Mouse (Mus musculus) monocyte, adult 5-6 weeks (primary cell): ENCODE measurements around the gene Pcyox1. TPM values are rescaled to one million over a fixed set of nuclear protein-coding genes. Genes with fewer than 3 reads are reported as not detected.
"Not testable (repeated sequence)": the region's sequence is repeated elsewhere in the genome, so short reads cannot be mapped to it uniquely, and the experiment has no call there.

Experiments
- ATAC-seq: fragments of 153-309, 156-312 bp; replicated peaks from 2 replicates; pipeline ENCODE4 v1.8.0; 2017; ENCODE audit warnings: mild to moderate bottlenecking; ENCODE audit not compliant: low TSS enrichment, insufficient number of reproducible peaks, severe bottlenecking, poor library complexity, low FRiP score
- total RNA-seq: library from RNA; stranded (forward); fragments of 200-1000, 200-491, 200-594 nt; gene quantifications from 3 replicates; pipeline ENCODE4 v1.2.3, GENCODE M21; 2017

Pcyox1 gene
- total RNA-seq, 1 experiment from 2014 or later = 31.6 TPM

DNA sequence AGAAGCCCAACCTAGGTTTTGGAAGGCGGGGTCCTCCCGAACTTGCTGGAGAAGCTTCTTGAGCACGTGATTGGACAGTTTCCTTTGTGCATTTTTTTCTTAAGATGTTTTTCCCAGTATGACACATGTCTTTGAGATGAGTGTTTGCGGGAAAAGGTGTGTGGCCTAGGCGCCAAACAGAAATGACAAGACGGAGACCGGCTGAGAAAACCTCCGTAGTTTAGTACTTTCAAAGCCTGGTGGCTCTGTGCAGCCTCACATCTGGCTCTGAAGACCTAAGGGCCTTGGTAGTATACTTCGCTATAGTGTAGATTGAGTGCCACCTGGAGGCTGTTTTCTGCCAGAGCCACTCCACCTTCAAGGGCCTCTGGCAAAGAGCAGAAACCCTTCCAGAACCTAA is 4.0 kb upstream of the Pcyox1 start:
- peak; percentile 63 for ATAC-seq

DNA sequence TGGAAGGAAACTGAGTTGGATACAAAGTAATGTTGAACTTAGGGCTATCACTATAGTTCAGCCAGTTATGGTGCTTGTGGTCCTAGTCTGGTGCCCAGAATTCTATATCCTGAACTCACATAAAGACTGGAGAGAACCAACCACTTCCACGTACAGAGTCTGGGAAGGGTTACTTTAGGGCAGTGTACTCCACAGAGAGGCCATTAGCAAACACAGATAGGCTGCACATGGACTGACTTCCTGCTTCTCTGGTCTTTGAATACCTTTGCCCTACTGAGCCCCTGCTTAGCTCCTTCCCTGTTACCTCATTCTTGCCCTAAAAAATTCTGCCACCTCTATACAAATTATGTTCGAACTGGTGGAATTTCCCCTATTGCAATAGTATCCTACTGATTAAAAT is 3.0 kb upstream of the Pcyox1 start:
- no peak for ATAC-seq

DNA sequence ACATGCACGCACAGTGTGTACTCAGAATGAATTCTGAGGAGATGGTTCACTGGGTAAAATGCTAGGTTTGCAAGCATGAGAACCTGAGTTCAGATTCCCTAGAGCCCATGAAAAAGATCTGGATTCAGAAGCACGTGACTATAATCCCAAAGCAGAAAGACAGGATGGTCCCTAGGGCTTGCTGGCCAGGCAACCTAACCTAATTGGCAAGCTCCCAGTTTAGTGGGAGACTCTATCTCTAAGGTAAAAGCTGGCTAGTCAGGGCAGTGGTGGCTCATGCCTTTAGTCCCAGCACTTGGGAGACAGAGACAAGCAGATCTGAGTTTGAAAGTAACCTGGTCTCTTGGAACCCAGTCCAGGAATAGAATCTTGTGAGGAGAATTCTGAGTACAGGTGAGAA is 2.0 kb upstream of the Pcyox1 start:
- no peak for ATAC-seq

DNA sequence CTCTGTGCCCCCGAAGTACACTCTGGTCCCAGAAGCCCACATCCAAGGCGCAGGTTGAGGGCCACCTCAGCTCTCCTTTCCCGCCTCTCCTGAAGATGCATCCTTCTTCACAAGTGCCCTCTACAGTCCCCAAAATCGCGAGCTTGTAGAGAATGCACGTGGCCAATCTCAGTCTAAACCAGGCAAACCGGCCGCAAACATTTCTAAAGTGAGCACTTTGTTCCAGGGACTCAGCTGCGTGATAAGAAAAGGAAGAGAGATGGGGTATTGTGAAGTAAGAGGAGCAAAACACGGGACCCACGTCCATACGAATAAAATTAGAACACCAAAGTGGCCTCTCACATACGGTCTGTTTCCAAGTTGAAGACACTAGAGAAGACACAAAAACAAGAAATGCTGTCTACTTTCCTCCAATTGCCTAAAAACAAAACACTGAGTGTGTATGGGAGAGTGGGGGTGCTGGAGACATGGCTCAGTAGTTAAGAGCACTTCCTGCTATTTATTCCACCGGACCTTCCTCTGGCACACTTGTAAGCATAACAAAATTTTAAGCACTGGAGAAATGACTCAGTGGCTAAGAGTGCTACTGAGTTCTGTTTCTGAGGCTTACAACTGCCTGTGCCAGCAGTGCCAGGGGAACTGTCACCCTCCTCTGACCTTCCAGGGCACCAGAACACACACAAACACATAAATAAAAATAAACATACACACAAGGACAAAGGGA is 465 bp upstream of the Pcyox1 start:
- no peak for ATAC-seq

DNA sequence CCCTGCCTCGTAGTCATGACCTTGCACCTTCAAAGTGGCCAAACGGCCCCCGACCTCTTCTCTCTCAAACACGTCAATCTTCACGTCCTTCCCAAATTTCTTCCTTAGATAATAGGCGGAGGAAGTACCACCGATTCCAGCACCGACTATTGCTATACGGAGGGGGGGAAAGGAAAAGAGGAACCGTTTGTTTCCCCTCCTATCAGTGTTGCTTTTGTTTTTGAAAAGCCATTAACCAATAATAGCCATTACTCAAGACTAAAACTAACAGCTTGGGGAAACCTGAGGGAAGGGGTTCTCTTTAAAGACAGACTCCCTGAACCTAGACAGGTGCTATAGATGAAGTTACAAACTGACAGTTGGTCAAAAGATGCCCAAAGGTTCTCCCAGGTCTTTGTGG is 985 bp downstream of the Pcyox1 start:
- ATAC-seq = peak; percentile 14; the same call in 1 of the 2 replicates

DNA sequence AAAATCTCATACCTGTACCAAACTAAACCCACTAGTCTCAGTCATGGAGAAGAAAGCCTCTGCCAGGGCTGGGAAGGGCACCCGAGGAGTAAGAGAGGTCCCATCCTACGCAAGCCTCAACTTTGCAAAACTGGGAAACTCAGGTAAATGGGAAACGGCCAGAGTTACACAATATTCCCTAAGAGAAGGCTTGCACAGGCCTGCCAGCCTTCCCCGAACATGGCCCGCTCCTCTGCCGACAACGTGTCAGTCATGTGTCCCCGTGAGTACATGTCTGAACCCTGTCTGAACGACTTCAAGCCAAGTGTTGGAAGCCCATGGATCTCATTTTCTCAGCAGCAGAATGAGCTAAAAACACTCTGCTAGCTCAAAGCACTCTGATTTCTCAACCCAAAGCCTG is 1.9 kb downstream of the Pcyox1 start:
- no peak for ATAC-seq

DNA sequence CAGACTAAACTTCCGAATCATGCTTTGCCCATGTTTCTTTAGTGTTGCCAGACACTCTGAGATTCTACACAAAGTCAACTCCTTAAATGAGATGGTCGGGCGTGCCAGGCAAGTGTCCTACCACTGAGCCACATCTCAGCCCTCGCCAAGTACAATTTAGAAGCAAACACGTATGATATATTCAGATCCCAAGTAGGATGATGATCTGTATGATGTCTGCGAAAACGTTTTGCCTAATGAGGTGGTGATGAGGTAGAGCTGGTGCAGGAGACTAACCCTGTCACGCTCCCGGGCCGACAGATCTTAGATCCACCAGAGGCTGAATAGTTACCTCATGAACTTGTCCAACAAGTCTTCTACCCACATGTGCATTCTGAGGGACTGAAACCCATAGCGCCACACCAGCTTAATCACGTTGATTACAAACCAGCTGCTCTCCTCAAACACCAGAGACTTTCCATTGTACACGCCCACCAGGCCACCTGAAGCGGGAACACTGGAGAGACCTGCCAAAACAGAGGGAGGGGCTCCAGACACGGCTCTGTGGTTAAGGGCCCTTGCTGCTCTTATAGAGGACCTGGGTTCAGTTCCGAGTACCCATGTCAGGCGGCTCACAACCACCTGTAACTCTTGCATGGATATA is 2.8 kb downstream of the Pcyox1 start:
- ATAC-seq = no peak

DNA sequence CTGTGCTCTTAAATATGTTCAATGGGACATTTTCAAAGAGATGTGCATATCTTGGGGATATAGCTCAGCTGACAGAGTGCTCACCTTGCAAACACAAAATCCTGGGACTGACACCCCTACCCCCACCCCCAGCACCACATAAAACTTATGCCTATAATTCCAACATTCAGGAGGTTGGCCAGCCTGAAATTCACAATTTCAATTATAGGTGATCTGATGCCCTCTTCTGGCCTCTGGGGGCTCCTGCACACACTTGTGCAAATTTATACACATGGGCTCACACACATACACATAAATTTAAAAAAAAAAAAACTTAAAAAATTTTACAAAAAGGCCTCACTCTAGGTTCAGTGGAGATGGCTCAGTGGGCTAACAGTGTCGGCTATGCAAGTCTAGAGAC is 3.8 kb downstream of the Pcyox1 start:
- no peak for ATAC-seq

DNA sequence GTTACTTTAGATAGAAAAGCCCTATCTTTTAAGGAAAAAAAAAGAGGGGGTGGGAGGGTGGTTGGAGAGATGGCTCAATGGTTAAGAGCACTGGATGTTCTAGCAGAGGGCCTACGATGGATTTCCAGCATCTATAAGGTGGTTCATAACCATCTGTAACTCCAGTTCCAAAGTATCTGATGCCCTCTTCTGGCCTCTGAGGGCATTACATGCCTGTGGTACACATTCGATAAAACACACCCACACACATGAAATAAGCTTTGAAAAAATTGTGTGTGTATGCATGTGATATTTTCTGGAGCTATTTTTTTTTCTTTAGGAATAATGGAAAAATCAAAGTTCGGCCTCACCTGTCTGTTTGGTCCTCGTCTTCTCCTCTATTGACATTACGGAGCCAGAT is 5.6 kb downstream of the Pcyox1 start:
- no peak for ATAC-seq

DNA sequence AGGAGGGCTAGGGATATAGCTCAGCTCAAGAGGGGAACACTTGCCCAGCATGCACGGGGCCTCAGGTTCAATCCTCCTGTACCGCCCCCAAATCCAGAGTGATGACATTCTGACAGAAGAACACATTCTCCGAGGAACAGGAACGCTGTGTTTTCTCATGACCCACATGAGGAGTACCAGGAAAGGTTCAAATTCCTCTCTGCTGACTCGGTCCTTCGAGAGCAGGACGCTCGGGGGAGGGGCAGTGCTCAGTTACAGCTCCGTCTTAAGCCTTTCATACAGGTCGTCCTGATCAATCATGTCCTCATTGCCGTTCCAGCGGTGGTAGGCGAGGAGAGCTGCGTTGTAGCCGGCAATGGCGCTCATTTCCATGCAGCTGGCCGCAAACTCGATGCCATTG is 8.5 kb downstream of the Pcyox1 start:
- no peak for ATAC-seq

DNA sequence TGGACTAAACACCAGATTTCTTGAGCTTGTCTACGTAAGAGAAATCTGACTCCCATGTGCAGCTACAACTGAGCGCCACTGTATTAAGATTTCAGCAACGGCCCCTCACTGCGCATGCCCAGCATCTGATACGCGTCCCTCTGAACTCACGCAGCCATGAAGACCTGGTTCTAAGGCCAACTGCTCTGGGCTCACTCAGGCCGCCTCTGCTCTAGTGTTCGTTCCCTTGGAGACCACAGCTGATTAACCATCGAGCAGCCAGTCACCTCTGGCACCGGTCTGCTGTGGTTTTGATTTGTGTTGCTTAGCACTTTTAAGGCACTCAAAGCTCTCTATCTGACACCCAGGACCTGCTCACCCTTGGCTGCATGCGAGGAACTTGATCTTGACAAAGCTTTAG is 9.6 kb downstream of the Pcyox1 start:
- no peak for ATAC-seq

DNA sequence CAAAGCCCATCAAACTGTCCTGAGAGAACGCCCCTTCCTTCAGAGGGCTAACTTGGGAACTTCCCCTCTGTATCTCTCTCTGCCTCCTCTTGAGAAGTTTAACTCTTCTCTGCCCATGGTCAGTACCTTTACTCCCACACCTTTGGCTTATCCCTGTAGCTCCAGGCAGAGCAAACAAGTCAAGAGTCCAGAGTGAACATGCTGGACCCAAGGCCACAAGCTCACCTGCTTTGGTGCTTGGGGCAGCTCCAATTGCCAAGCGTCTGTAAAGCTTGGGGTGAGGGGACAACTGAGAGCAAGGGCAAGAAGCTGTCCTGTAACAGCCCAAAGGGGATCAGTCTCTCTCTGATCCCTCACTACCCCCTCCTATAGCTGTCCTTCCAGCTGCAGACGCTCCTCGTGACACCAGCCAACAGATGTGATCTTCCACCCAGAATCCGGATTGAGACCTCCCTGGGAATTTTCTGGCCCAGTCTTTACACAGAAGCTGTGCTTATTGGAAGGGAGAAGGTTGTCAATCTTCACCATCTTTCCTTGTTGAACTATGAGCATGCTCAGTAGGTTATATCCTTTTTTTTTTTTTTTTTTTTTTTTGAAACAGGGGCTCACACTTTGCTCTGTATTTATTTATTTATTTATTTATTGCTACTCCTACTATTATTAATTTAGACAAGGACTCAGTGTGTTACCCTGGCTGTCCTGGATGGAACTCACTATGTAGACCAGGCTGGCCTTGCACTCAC is 11.4 kb downstream of the Pcyox1 start:
- no peak for ATAC-seq

DNA sequence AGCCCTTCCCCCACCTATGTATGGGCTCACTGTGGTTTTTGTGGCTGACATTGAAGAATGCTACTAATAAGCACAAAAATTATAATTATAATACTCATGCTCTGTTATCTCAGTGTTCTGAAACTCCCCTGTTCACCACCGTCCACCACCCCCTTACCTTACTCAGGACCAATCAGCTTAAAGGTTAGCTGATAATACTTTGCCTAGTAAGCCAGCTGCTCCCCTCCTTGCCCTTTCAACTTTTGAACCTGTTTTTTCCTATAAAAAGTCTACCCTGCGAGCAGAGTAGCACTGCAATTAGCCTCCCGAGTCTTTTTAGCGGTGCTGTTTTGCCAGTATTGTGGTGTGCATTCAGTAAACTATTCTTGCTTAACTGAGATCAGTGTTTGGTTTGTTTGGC is 12.3 kb downstream of the Pcyox1 start:
- no peak for ATAC-seq

DNA sequence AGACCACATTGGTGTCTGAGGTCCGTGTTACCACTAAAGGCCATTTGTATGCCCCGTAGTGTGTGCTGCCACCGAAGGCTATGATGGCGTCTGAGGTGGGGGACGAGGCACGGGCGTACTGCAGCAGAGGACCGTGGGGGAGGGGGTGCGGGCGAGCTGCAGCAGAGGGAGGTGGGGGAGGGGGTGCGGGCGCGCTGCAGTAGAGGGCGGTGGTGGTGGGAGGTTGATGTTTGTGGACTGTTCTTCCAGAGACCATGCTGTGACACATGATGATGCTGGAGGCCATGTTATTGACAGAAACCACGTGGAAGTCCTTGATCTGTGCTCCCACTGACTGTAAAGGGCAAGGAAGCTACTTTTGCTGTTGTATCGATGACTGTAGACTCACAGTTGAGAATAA is 13.6 kb downstream of the Pcyox1 start:
- ATAC-seq = no peak

DNA sequence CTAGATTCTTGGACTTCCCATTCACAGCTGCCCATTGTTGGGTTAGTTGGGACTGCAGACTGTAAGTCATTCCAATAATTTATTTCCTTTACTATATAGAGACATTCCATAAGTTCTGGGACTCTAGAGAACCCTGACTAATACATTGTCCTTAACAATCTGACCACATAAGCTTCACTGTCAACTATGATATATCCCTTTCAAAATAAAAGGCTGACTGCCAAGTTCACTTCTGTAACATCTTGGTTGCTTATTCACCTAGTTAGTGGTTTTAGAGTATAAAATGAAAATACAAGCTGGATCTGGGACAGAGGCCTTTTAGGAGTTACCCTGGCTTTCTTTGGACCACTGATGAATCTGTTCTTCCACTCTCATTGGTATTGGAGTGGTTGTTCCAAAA is 14.4 kb downstream of the Pcyox1 start:
- no peak for ATAC-seq

DNA sequence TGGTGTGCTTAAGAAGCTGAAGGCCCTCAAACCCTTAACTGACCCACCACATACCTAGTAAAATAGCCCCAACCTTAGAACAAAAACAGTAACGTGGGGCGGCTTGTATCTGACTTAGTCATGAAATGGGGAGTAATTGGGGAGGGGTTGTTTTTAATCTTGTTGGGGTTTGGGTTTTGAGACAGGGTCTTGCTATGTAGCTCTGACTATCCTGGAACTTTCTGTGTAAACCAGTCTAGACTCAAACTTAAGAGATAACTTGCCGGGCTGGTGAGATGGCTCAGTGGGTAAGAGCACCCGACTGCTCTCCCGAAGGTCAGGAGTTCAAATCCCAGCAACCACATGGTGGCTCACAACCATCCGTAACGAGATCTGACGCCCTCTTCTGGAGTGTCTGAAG is 16.8 kb downstream of the Pcyox1 start:
- ATAC-seq = not testable (repeated sequence)

DNA sequence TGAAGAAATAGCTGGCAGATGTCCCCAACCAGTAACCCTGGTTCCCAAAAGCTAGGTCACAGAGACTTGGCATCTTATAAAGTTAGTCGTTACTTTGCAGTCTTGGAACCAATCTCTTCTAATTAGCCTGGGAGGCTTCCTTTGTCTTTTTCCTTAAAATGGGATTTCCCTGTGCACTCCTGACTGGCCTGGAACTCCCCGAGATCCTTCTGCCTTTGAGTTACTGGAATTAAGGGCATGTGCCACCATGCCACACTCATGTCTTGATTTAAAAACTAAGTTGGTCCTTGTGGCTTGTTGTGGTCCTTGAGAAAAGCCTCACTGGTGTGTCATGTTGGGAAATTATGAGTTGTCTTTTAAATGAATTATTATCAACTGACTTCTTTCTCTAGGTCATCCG is 18.6 kb downstream of the Pcyox1 start:
- ATAC-seq = no peak

DNA sequence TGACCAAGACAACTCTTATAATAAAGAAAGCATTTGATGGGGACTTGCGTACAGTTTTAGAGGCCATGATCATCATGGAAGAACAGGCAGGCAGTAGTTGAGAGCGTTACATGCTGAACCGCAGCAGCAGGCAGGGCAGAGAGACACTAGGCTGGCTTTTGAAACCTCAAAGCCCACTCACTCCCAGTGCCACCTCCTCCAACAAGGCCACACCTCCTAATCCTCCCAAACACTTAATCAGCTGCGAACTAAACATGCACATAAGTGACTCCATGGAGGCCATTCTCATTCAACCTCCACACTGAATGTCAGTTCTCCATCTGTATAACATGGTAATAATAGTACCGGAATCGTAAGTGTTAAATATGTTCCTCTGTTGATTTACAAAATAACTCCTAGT is 23.4 kb downstream of the Pcyox1 start:
- no peak for ATAC-seq

DNA sequence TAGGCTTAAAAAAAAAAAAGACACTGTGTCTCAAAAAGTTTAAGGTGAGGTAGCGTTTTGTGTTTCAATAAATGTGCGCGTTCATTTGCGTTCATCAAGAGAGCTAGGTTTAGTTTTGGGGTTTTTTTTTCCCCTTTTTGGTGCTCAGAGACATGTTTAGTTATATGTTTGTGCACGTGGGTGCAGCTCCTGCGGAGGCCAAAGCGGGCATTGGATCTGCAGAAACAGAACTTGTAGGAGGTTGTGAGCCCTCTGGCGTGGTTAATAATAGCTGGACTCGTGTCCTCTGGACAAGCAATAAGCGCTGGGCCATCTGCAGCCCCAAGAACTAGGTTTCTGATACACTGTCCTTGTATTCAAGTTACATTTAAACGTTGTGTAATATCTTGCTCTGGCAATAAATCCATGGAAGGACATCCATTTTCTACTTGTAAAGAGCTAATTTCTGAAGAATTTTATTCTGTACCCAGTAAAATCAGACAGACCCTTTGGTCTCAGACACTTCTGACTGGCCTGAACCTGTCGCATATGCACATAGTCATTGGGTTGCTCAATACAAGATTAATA is 24.9 kb downstream of the Pcyox1 start:
- ATAC-seq = no peak
